Mouse (Mus musculus): ENCODE results near the gene Ccnb1. TPM values are rescaled to one million over a fixed set of nuclear protein-coding genes. Genes with fewer than 3 reads are reported as not detected.

Gene Ccnb1
- polyA plus RNA-seq, 1 experiment, result 48.4 TPM

- TF ChIP-seq POLR2A (IDR thresholded peaks at IDR 0.05; ENCODE audit: borderline replicate concordance, extremely low read depth, insufficient read depth, insufficient read length, poor library complexity, severe bottlenecking) (0 out of 2 replicates have a peak, but pooled peaks have one; percentile 5), CTCF (IDR thresholded peaks at IDR 0.05; ENCODE audit: borderline replicate concordance, extremely low read depth, insufficient read depth, insufficient read length) (no peak)
- DNase-seq (ENCODE audit: low read depth), result peak; percentile 98
These were observed 55.6 kb downstream of the Ccnb1 start, which contains the start of gene Cdk7 for GRCm38 (mm10) chr13:100730861-100731176. Gene Cdk7 (minus strand): TSS chr13:100730939.

- DNase-seq (ENCODE audit: low read depth), result no peak
- TF ChIP-seq POLR2A (IDR thresholded peaks at IDR 0.05; ENCODE audit: borderline replicate concordance, extremely low read depth, insufficient read depth, insufficient read length, poor library complexity, severe bottlenecking) (no peak), CTCF (IDR thresholded peaks at IDR 0.05; ENCODE audit: borderline replicate concordance, extremely low read depth, insufficient read depth, insufficient read length) (no peak)
These were observed 56.1 kb downstream of the Ccnb1 start for GRCm38 (mm10) chr13:100730153-100730860.

Other genes starting within 250 kb of the Ccnb1 start
- gene Ocln, start 233.9 kb downstream of the Ccnb1 start, polyA plus RNA-seq (2012; rRNA removed), result 2.3 and 4.1 TPM in 2 replicates
- 1.7 and 2.3 TPM in 2 replicates for gene Marveld2, start 169.6 kb downstream of the Ccnb1 start, polyA plus RNA-seq (2012; rRNA removed)
- gene Ak6, start 135.6 kb downstream of the Ccnb1 start, polyA plus RNA-seq (2012; rRNA removed), result 211 and 231 TPM in 2 replicates
- 15.7 and 16.7 TPM in 2 replicates for gene Rad17, start 135.5 kb downstream of the Ccnb1 start, polyA plus RNA-seq (2012; rRNA removed)
- 22.4 and 26.8 TPM in 2 replicates for gene Taf9, start 135.0 kb downstream of the Ccnb1 start, polyA plus RNA-seq (2012; rRNA removed)
- gene Ccdc125, start 116.9 kb downstream of the Ccnb1 start, polyA plus RNA-seq (2012; rRNA removed), result 0.81 and 1.4 TPM in 2 replicates
- 24.3 and 32.1 TPM in 2 replicates for gene Cdk7, start 55.6 kb downstream of the Ccnb1 start, polyA plus RNA-seq (2012; rRNA removed)
- 57.5 and 64.0 TPM in 2 replicates for gene Mrps36, start 41.9 kb downstream of the Ccnb1 start, polyA plus RNA-seq (2012; rRNA removed)
- 8.3 and 12.5 TPM in 2 replicates for gene Cenph, start 10.7 kb downstream of the Ccnb1 start, polyA plus RNA-seq (2012; rRNA removed)
- gene Slc30a5, start 46.9 kb upstream of the Ccnb1 start, polyA plus RNA-seq (2012; rRNA removed), result 36.7 and 39.1 TPM in 2 replicates

Measured in brain, embryonic 14.5 days (tissue).